ENCODE assay signal across 7 mouse cellular contexts in the genomic region with DNA sequence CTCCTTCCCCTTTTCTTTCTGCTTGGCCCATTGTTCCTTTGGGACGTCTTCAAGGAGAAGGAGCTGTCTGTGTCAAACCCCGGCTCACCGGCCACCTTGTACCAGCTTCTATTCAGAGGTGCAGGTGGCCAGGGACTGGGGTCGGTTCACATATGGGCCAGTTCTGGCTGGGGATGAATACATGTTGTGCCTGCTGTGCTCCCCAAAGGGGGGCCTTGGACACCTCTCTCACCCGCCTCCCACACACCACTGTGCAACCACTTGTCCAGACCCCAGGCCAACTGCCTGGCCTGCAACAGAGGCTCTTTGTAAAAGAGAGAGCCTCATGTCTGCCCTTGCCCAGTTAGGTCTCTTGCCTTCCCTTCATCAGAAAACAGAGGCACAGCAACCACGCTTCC.
DNase-seq lines count a peak whose midpoint lies in the region; ATAC-seq lines count a peak whose summit lies in the region.

No protein-coding gene starts in this region.

- H3K9me3 ChIP-seq in hindbrain, embryonic 15.5 days, result no peaks in the 10 kb centered on the region
- H3K9me3 ChIP-seq in hindbrain, embryonic 11.5 days (ENCODE audit: control insufficient read depth, low read length), result no peaks in the 10 kb centered on the region
- no peaks in the 10 kb centered on the region for H3K9me3 ChIP-seq in lung, embryonic 16.5 days (ENCODE audit: control insufficient read depth, low read length)
- no peaks in the 10 kb centered on the region for H3K9me3 ChIP-seq in intestine, embryonic 16.5 days (ENCODE audit: control insufficient read depth, low read length)

- H3K4me2 ChIP-seq in hindbrain, embryonic 15.5 days, result no peak overlapping the region
- no peak overlapping the region for H3K4me2 ChIP-seq in hindbrain, embryonic 11.5 days (replicated peaks; ENCODE audit: low read depth, low read length)
- H3K4me2 ChIP-seq in lung, embryonic 16.5 days (ENCODE audit: low read depth, low read length), result no peak overlapping the region
- no peak overlapping the region for H3K4me2 ChIP-seq in intestine, embryonic 16.5 days (ENCODE audit: low read depth, low read length)

- WGBS in hindbrain, embryonic 15.5 days, result 72% methylated on average over 6 of the region's 6 CpGs
- 70% methylated on average over 6 of the region's 6 CpGs for WGBS in hindbrain, embryonic 11.5 days
- 68% methylated on average over 6 of the region's 6 CpGs for WGBS in lung, embryonic 16.5 days
- WGBS in intestine, embryonic 16.5 days, result 53% methylated on average over 6 of the region's 6 CpGs

- H3K36me3 ChIP-seq in hindbrain, embryonic 15.5 days, result no peaks in the 10 kb centered on the region
- no peaks in the 10 kb centered on the region for H3K36me3 ChIP-seq in hindbrain, embryonic 11.5 days (ENCODE audit: control insufficient read depth, insufficient read depth, low read length)
- H3K36me3 ChIP-seq in lung, embryonic 16.5 days (ENCODE audit: control insufficient read depth, insufficient read depth, low read length), result peaks cover 25% of the 10 kb centered on the region
- peaks cover 16% of the 10 kb centered on the region for H3K36me3 ChIP-seq in intestine, embryonic 16.5 days (ENCODE audit: control insufficient read depth, insufficient read depth, low read length)

- peaks cover 11% of the 10 kb centered on the region for H3K4me1 ChIP-seq in hindbrain, embryonic 15.5 days (replicated peaks)
- H3K4me1 ChIP-seq in hindbrain, embryonic 11.5 days (replicated peaks; ENCODE audit: control insufficient read depth, insufficient read depth, low read length), result no peaks in the 10 kb centered on the region
- H3K4me1 ChIP-seq in lung, embryonic 16.5 days (replicated peaks; ENCODE audit: control insufficient read depth, insufficient read depth, low read length), result peaks cover 15% of the 10 kb centered on the region
- H3K4me1 ChIP-seq in intestine, embryonic 16.5 days (ENCODE audit: control insufficient read depth, insufficient read depth, low read length), result peaks cover 13% of the 10 kb centered on the region

- H3K27me3 ChIP-seq in hindbrain, embryonic 15.5 days, result no peaks in the 10 kb centered on the region
- no peaks in the 10 kb centered on the region for H3K27me3 ChIP-seq in hindbrain, embryonic 11.5 days (ENCODE audit: control insufficient read depth, insufficient read depth, low read length)
- H3K27me3 ChIP-seq in lung, embryonic 16.5 days (ENCODE audit: control insufficient read depth, insufficient read depth, low read depth, low read length), result no peaks in the 10 kb centered on the region
- H3K27me3 ChIP-seq in intestine, embryonic 16.5 days (replicated peaks; ENCODE audit: control insufficient read depth, insufficient read depth, low read length), result no peaks in the 10 kb centered on the region

- DNase-seq in hindbrain, embryonic 11.5 days (ENCODE audit: low spot score), result no peak
- no peak for DNase-seq in lung, postnatal 4 days
- no peak for DNase-seq in urinary bladder, postnatal 36 days (ENCODE audit: low spot score in 2 of 2)
- DNase-seq in left cerebral cortex, adult 11 months (ENCODE audit: low spot score), result no peak

- H3K9ac ChIP-seq in hindbrain, embryonic 15.5 days, result no peak overlapping the region
- no peak overlapping the region for H3K9ac ChIP-seq in hindbrain, embryonic 11.5 days (ENCODE audit: low read depth, low read length)
- H3K9ac ChIP-seq in lung, embryonic 16.5 days (ENCODE audit: low read length), result no peak overlapping the region
- H3K9ac ChIP-seq in intestine, embryonic 16.5 days (ENCODE audit: low read depth, low read length), result no peak overlapping the region

- no peak overlapping the region for H3K4me3 ChIP-seq in hindbrain, embryonic 15.5 days
- H3K4me3 ChIP-seq in hindbrain, embryonic 11.5 days (ENCODE audit: low read depth, low read length), result no peak overlapping the region
- H3K4me3 ChIP-seq in lung, embryonic 16.5 days (ENCODE audit: low read length), result no peak overlapping the region
- H3K4me3 ChIP-seq in intestine, embryonic 16.5 days (ENCODE audit: low read length), result no peak overlapping the region

- ATAC-seq in hindbrain, embryonic 15.5 days (ENCODE audit: low FRiP score, low read depth), result no peak
- no peak; the same call in 1 of the 2 replicates for ATAC-seq in hindbrain, embryonic 11.5 days (ENCODE audit: low FRiP score)
- peak; percentile 29; the same call in 1 of the 2 replicates for ATAC-seq in lung, embryonic 16.5 days (ENCODE audit: low read depth)
- ATAC-seq in intestine, embryonic 16.5 days, result 0 out of 2 replicates have a peak, but pooled peaks have one; percentile 21

- 0 out of 2 replicates have a peak overlapping the region, but pooled peaks have one; percentile 10 for H3K27ac ChIP-seq in hindbrain, embryonic 15.5 days (replicated peaks)
- no peak overlapping the region for H3K27ac ChIP-seq in hindbrain, embryonic 11.5 days (ENCODE audit: low read depth, low read length)
- peak overlapping the region; percentile 75 for H3K27ac ChIP-seq in lung, embryonic 16.5 days (ENCODE audit: low read length)
- peak overlapping the region; percentile 60 for H3K27ac ChIP-seq in intestine, embryonic 16.5 days (ENCODE audit: low read length)

Comparison
In these comparisons a context has a peak if more than half of its experiments do, and no peak if none do; other contexts are left out.
1. ATAC-seq: peak in lung, embryonic 16.5 days (single experiment) and intestine, embryonic 16.5 days (single experiment); none in hindbrain, embryonic 15.5 days (single experiment) and hindbrain, embryonic 11.5 days (single experiment).